Mouse (Mus musculus): ENCODE measurements around the gene Adamtsl5.

Gene Adamtsl5

DNA sequence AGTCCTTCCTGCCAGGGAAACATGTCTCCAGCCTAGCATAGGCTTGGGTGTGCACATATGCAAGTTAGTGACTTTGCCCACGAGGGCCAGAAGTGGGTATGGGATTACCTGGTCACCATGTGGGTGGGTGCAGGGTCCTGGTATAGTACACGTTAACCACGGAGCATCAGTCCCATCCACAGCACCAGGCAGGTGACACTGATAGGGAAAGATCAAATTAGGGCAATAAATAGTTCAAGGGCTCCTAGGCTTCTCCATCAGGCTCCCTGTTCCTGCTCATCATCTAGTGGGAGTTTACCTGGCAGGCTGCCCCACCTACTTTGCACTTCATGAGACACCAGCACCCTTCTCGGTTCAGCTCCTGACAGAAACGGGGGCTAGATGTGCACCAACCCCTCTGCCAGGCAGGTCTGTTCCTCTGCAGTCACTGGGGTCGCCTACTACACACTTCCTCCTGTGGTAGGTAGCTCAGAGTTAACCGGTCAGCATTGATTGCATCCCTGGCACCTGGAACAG lies 53.4 kb downstream of the Adamtsl5 start:
- no peak for DNase-seq (ENCODE audit: low spot score)

DNA sequence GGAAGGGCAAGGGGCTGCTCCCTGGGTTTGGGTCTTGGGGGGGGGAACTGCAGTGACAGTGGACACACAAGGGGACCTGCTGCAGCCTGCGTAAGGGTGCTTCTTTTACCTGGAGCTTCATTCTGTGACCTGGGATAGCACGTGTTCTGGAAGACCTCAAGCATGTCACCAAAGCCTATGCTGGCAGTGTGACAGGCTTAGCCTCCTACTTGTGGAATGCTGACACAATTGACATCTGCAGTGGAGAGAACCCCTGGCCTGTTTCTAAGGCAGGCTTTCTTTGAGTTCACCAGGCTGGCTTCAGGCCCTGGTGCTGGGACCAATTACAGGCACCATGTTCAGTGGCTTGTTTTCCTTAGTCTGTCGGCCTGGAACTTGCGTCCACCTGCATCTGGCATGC lies 53.9 kb downstream of the Adamtsl5 start:
- DNase-seq (ENCODE audit: low spot score), result no peak

DNA sequence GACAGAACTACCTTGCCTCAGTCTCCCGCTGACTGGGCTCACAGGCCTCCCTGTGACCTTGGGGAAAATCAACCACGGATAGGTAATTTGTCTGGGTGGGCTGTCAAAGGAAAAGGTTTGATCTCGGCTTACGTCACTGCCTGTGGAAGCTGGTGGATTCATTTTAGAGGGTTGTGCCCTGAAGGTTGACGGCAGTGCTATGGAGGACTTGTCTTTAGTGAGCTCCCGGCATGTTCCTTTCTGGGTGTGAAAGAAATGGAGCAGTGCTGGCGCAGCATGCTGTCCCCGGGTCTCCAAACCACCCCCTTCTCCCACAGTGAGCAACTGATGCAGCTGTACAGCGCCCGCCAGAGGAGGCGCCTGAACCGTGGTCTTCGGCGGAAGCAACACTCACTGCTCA lies 54.9 kb downstream of the Adamtsl5 start:
- no peak for DNase-seq (ENCODE audit: low spot score)

DNA sequence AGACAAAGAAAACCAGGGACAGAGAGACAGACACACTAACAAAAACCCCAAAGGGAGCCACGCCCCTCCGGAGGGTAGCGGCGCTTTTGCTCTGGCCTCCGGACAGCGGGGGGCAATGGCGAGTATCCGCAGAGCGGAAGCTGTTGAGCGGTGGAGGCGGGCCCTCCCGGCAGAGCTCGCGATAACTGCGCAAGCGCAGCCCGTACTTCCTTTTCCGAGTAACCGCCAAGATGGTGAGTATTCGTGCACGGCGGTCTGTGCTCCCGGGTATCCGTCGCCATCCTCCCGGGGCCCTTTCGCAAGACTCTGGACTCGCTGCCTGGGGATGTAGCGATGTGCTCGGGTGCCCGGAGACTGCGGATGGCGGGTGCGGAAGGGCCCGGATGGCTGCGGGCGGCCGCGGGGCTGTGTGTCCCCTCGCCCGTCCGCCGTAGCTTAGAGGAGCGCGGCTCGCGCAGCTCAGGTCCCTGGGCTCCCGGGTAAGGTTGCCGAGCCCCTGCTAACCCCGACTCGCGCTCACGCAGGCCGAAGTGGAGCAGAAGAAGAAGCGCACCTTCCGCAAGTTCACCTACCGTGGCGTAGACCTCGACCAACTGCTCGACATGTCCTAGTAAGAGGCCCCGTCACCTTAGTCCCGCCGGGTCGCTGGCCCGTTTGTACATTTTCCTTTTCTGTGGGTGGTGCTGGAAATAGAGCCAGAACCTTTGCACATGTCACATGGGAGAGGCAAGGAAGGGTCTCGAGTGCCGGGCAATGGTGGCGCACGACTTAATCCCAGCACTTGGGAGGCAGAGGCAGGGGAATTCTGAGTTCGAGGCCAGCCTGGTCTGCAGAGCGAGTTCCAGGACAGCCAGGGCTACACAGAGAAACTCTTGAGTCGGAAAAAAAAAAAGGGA lies 55.7 kb downstream of the Adamtsl5 start, which contains the start of gene Rps15:
Rps15 (plus strand) TSS at position 203 of the 896 bp plus-strand sequence.
- peak; percentile 71 for DNase-seq (ENCODE audit: low spot score)
